Mouse (Mus musculus): ENCODE results near the gene Kncn. TPM values are rescaled to one million over a fixed set of nuclear protein-coding genes. Genes with fewer than 3 reads are reported as not detected.

The Kncn gene
- polyA plus RNA-seq, 1 experiment from 2014 or later: not detected

GRCm38 (mm10) chr4:115878828-115879227, 5.4 kb upstream of the Kncn start:
- no peak overlapping the region for H3K9ac ChIP-seq
- no peaks in the 10 kb centered on the region for H3K9me3 ChIP-seq (replicated peaks)
- no peak overlapping the region for H3K27ac ChIP-seq
- H3K27me3 ChIP-seq: no peaks in the 10 kb centered on the region
- no peak for ATAC-seq (replicated peaks; ENCODE audit: insufficient number of reproducible peaks, insufficient read depth, low FRiP score, low read depth)
- 46% methylated on average over 9 of the region's 9 CpGs for WGBS
- H3K36me3 ChIP-seq: peaks cover 10% of the 10 kb centered on the region; the same call in 1 of the 2 replicates
- H3K4me1 ChIP-seq (replicated peaks): peaks cover 10% of the 10 kb centered on the region; the same call in 1 of the 2 replicates
- peak overlapping the region; percentile 42; the same call in 1 of the 2 replicates for H3K4me2 ChIP-seq
- no peak overlapping the region for H3K4me3 ChIP-seq

GRCm38 (mm10) chr4:115881183-115881582, 3.0 kb upstream of the Kncn start:
- peaks cover 10% of the 10 kb centered on the region; the same call in 1 of the 2 replicates for H3K4me1 ChIP-seq (replicated peaks)
- 0 out of 2 replicates have a peak, but pooled peaks cover 4% of the 10 kb centered on the region for H3K27me3 ChIP-seq
- H3K9ac ChIP-seq: no peak overlapping the region
- H3K4me3 ChIP-seq: no peak overlapping the region
- H3K9me3 ChIP-seq (replicated peaks): no peaks in the 10 kb centered on the region
- ATAC-seq (replicated peaks; ENCODE audit: insufficient number of reproducible peaks, insufficient read depth, low FRiP score, low read depth): no peak
- H3K36me3 ChIP-seq: no peaks in the 10 kb centered on the region; the same call in 1 of the 2 replicates
- WGBS: 35% methylated on average over 1 of the region's 1 CpGs
- no peak overlapping the region for H3K27ac ChIP-seq
- no peak overlapping the region for H3K4me2 ChIP-seq

- no peak for ATAC-seq (replicated peaks; ENCODE audit: insufficient number of reproducible peaks, insufficient read depth, low FRiP score, low read depth)
- Histone ChIP-seq H3K27me3 (0 out of 2 replicates have a peak, but pooled peaks cover 8% of the 10 kb centered on the region), H3K9ac (no peak overlapping the region), H3K27ac (no peak overlapping the region), H3K4me1 (replicated peaks) (peaks cover 10% of the 10 kb centered on the region; the same call in 1 of the 2 replicates), H3K9me3 (replicated peaks) (no peaks in the 10 kb centered on the region), H3K4me3 (no peak overlapping the region), H3K36me3 (no peaks in the 10 kb centered on the region), H3K4me2 (no peak overlapping the region)
- whole genome bisulfite sequencing: 44% methylated on average over 4 of the region's 4 CpGs
Observed at GRCm38 (mm10) chr4:115882195-115882594, 2.0 kb upstream of the Kncn start.

- Histone ChIP-seq H3K9ac (no peak overlapping the region), H3K9me3 (replicated peaks) (no peaks in the 10 kb centered on the region), H3K4me1 (replicated peaks) (peaks cover 8% of the 10 kb centered on the region), H3K4me3 (no peak overlapping the region), H3K27me3 (peaks cover 33% of the 10 kb centered on the region), H3K4me2 (no peak overlapping the region), H3K27ac (no peak overlapping the region), H3K36me3 (no peaks in the 10 kb centered on the region)
- WGBS: 63% methylated on average over 3 of the region's 3 CpGs
- ATAC-seq (replicated peaks; ENCODE audit: insufficient number of reproducible peaks, insufficient read depth, low FRiP score, low read depth): no peak
Observed at GRCm38 (mm10) chr4:115885846-115886245, 1.6 kb downstream of the Kncn start.

GRCm38 (mm10) chr4:115886875-115887274, 2.7 kb downstream of the Kncn start:
- H3K27ac ChIP-seq: no peak overlapping the region
- ATAC-seq (replicated peaks; ENCODE audit: insufficient number of reproducible peaks, insufficient read depth, low FRiP score, low read depth): no peak
- H3K4me3 ChIP-seq: no peak overlapping the region
- H3K9me3 ChIP-seq (replicated peaks): no peaks in the 10 kb centered on the region
- peaks cover 43% of the 10 kb centered on the region for H3K27me3 ChIP-seq
- no peak overlapping the region for H3K4me2 ChIP-seq
- H3K9ac ChIP-seq: no peak overlapping the region
- no peaks in the 10 kb centered on the region for H3K36me3 ChIP-seq
- peaks cover 8% of the 10 kb centered on the region for H3K4me1 ChIP-seq (replicated peaks)
- 42% methylated on average over 1 of the region's 1 CpGs for WGBS

- WGBS: 15% methylated on average over 6 of the region's 6 CpGs
- Histone ChIP-seq H3K4me1 (replicated peaks) (peaks cover 8% of the 10 kb centered on the region), H3K9ac (no peak overlapping the region), H3K36me3 (no peaks in the 10 kb centered on the region), H3K27ac (no peak overlapping the region), H3K4me3 (peak overlapping the region; percentile 32), H3K4me2 (peak overlapping the region; percentile 60), H3K9me3 (replicated peaks) (no peaks in the 10 kb centered on the region), H3K27me3 (peaks cover 57% of the 10 kb centered on the region)
- no peak for ATAC-seq (replicated peaks; ENCODE audit: insufficient number of reproducible peaks, insufficient read depth, low FRiP score, low read depth)
Observed at GRCm38 (mm10) chr4:115890066-115890465, 5.9 kb downstream of the Kncn start.

GRCm38 (mm10) chr4:115890553-115890952, 6.4 kb downstream of the Kncn start, which contains the start of gene 6430628N08Rik:
Gene 6430628N08Rik (plus strand): TSS chr4:115890665.
- peak; percentile 29; the same call in 1 of the 2 replicates for ATAC-seq (replicated peaks; ENCODE audit: insufficient number of reproducible peaks, insufficient read depth, low FRiP score, low read depth)
- H3K4me1 ChIP-seq (replicated peaks): peaks cover 8% of the 10 kb centered on the region

GRCm38 (mm10) chr4:115894281-115894680, 10.1 kb downstream of the Kncn start:
- Histone ChIP-seq H3K4me3 (no peak overlapping the region), H3K4me1 (replicated peaks) (peaks cover 16% of the 10 kb centered on the region), H3K9me3 (replicated peaks) (no peaks in the 10 kb centered on the region), H3K36me3 (no peaks in the 10 kb centered on the region), H3K4me2 (no peak overlapping the region), H3K27ac (no peak overlapping the region), H3K9ac (no peak overlapping the region), H3K27me3 (peaks cover 80% of the 10 kb centered on the region)
- 12% methylated on average over 3 of the region's 3 CpGs for WGBS
- no peak for ATAC-seq (replicated peaks; ENCODE audit: insufficient number of reproducible peaks, insufficient read depth, low FRiP score, low read depth)

More at GRCm38 (mm10) chr4:115890553-115890952, 6.4 kb downstream of the Kncn start, which contains the start of gene 6430628N08Rik:
- Histone ChIP-seq H3K9me3 (replicated peaks) (no peaks in the 10 kb centered on the region), H3K36me3 (no peaks in the 10 kb centered on the region), H3K27me3 (peaks cover 57% of the 10 kb centered on the region), H3K9ac (no peak within 1 kb of the TSS), H3K27ac (no peak within 1 kb of the TSS), H3K4me3 (peak within 1 kb of the TSS; percentile 32), H3K4me2 (peak within 1 kb of the TSS; percentile 60)
- WGBS: 1% methylated on average over 25 of the region's 31 CpGs

- ATAC-seq (replicated peaks; ENCODE audit: insufficient number of reproducible peaks, insufficient read depth, low FRiP score, low read depth): no peak; the same call in 1 of the 2 replicates
- no peaks in the 10 kb centered on the region for H3K36me3 ChIP-seq
- no peak overlapping the region for H3K9ac ChIP-seq
- H3K4me1 ChIP-seq (replicated peaks): peaks cover 8% of the 10 kb centered on the region
- H3K27ac ChIP-seq: no peak overlapping the region
- H3K9me3 ChIP-seq (replicated peaks): no peaks in the 10 kb centered on the region
- peaks cover 81% of the 10 kb centered on the region for H3K27me3 ChIP-seq
- 1% methylated on average over 56 of the region's 56 CpGs for WGBS
- H3K4me3 ChIP-seq: peak overlapping the region; percentile 44
- peak overlapping the region; percentile 82 for H3K4me2 ChIP-seq
Observed at GRCm38 (mm10) chr4:115897901-115898631, 13.9 kb downstream of the Kncn start.

- Histone ChIP-seq H3K27me3 (peaks cover 94% of the 10 kb centered on the region), H3K27ac (no peak overlapping the region), H3K9ac (no peak overlapping the region), H3K4me1 (replicated peaks) (peaks cover 6% of the 10 kb centered on the region), H3K4me2 (no peak overlapping the region), H3K36me3 (no peaks in the 10 kb centered on the region), H3K4me3 (no peak overlapping the region), H3K9me3 (replicated peaks) (no peaks in the 10 kb centered on the region)
- WGBS: 15% methylated on average over 5 of the region's 5 CpGs
- no peak for ATAC-seq (replicated peaks; ENCODE audit: insufficient number of reproducible peaks, insufficient read depth, low FRiP score, low read depth)
Observed at GRCm38 (mm10) chr4:115902816-115903215, 18.6 kb downstream of the Kncn start.

- Histone ChIP-seq H3K4me3 (no peak overlapping the region), H3K4me2 (no peak overlapping the region), H3K36me3 (no peaks in the 10 kb centered on the region), H3K27ac (no peak overlapping the region), H3K4me1 (replicated peaks) (no peaks in the 10 kb centered on the region; the same call in 1 of the 2 replicates), H3K9ac (no peak overlapping the region), H3K27me3 (peaks cover 93% of the 10 kb centered on the region), H3K9me3 (replicated peaks) (no peaks in the 10 kb centered on the region)
- no peak for ATAC-seq (replicated peaks; ENCODE audit: insufficient number of reproducible peaks, insufficient read depth, low FRiP score, low read depth)
- WGBS: 19% methylated on average over 12 of the region's 12 CpGs
Observed at GRCm38 (mm10) chr4:115904375-115904774, 20.2 kb downstream of the Kncn start.
